ENCODE assay signal across 22 mouse cellular contexts in genomic region chr15:93790531-93790930, GRCm38 (mm10).
DNase-seq lines count a peak whose midpoint lies in the region; ATAC-seq and TF ChIP-seq lines count a peak whose summit lies in the region.
"Had no signal": no experiment of that assay in that cellular context is flagged by ENCODE, and none has a peak within 500 bp of the region (broad histone marks: within the 10 kb centered on the region; RNA-seq: fewer than 3 reads in every experiment).

No protein-coding gene starts in this region.

- peak; percentile 70; the same call in 1 of the 2 replicates for ATAC-seq in hindbrain, embryonic 16.5 days
- ATAC-seq in hindbrain, embryonic 11.5 days (ENCODE audit: low FRiP score) = no peak
- ATAC-seq in lung, postnatal 0 days = no peak
- ATAC-seq in common myeloid progenitor, adult 5-6 weeks (replicated peaks; ENCODE audit: low read depth, poor library complexity, severe bottlenecking) = peak; percentile 36; the same call in 1 of the 2 replicates
- no peak for ATAC-seq in limb, embryonic 13.5 days (ENCODE audit: low FRiP score, low read depth)
- ATAC-seq: forebrain, embryonic 14.5 days; intestine, embryonic 16.5 days had no signal

- H3K4me2 ChIP-seq in hindbrain, embryonic 16.5 days (ENCODE audit: low read length) = no peak overlapping the region
- no peak overlapping the region for H3K4me2 ChIP-seq in hindbrain, embryonic 11.5 days (replicated peaks; ENCODE audit: low read depth, low read length)
- H3K4me2 ChIP-seq in lung, postnatal 0 days (replicated peaks; ENCODE audit: low read depth, low read length) = peak overlapping the region; percentile 1
- H3K4me2 ChIP-seq in limb, embryonic 13.5 days (replicated peaks) = no peak overlapping the region

- 73% methylated on average over 9 of the region's 9 CpGs for WGBS in hindbrain, embryonic 16.5 days
- 89% methylated on average over 9 of the region's 9 CpGs for WGBS in hindbrain, embryonic 11.5 days
- 46% methylated on average over 9 of the region's 9 CpGs for WGBS in lung, postnatal 0 days
- WGBS in limb, embryonic 13.5 days = 58% methylated on average over 9 of the region's 9 CpGs

- H3K27ac ChIP-seq in hindbrain, embryonic 16.5 days (ENCODE audit: low read depth, low read length) = no peak overlapping the region
- no peak overlapping the region for H3K27ac ChIP-seq in hindbrain, embryonic 11.5 days (ENCODE audit: low read depth, low read length)
- no peak overlapping the region for H3K27ac ChIP-seq in lung, postnatal 0 days (ENCODE audit: low read length)
- H3K27ac ChIP-seq in limb, embryonic 13.5 days = peak overlapping the region; percentile 6; the same call in 1 of the 2 replicates
- H3K27ac ChIP-seq: embryonic facial prominence, embryonic 10.5 days; gastrocnemius, adult 2 months; heart, embryonic 10.5 days had no signal

- H3K4me1 ChIP-seq in hindbrain, embryonic 16.5 days (ENCODE audit: control insufficient read depth, insufficient read depth, low read depth, low read length) = no peaks in the 10 kb centered on the region
- H3K4me1 ChIP-seq in hindbrain, embryonic 11.5 days (replicated peaks; ENCODE audit: control insufficient read depth, insufficient read depth, low read length) = no peaks in the 10 kb centered on the region
- no peaks in the 10 kb centered on the region for H3K4me1 ChIP-seq in lung, postnatal 0 days (ENCODE audit: insufficient read depth, low read depth, low read length)
- H3K4me1 ChIP-seq in limb, embryonic 13.5 days = peaks cover 56% of the 10 kb centered on the region

- H3K27me3 ChIP-seq in hindbrain, embryonic 16.5 days (replicated peaks; ENCODE audit: control insufficient read depth, insufficient read depth, low read length) = no peaks in the 10 kb centered on the region
- H3K27me3 ChIP-seq in hindbrain, embryonic 11.5 days (ENCODE audit: control insufficient read depth, insufficient read depth, low read length) = no peaks in the 10 kb centered on the region
- no peaks in the 10 kb centered on the region for H3K27me3 ChIP-seq in lung, postnatal 0 days (replicated peaks; ENCODE audit: insufficient read depth, low read length)
- no peaks in the 10 kb centered on the region for H3K27me3 ChIP-seq in limb, embryonic 13.5 days

- no peak overlapping the region for H3K4me3 ChIP-seq in hindbrain, embryonic 16.5 days (ENCODE audit: low read length)
- H3K4me3 ChIP-seq in hindbrain, embryonic 11.5 days (ENCODE audit: low read depth, low read length) = no peak overlapping the region
- H3K4me3 ChIP-seq in lung, postnatal 0 days (ENCODE audit: low read depth, low read length) = no peak overlapping the region
- H3K4me3 ChIP-seq in limb, embryonic 13.5 days = no peak overlapping the region
- H3K4me3 ChIP-seq: embryonic facial prominence, embryonic 10.5 days; gastrocnemius, adult 2 months; heart, embryonic 10.5 days had no signal

- no peak for DNase-seq in hindbrain, embryonic 11.5 days (ENCODE audit: low spot score)
- peak; percentile 17 for DNase-seq in lung, postnatal 0 days (ENCODE audit: low spot score)
- no peak for DNase-seq in lung, postnatal 25 days (ENCODE audit: low spot score)
- no peak for DNase-seq in heart, adult 11 months
- DNase-seq in gastrocnemius, adult 8-10 months (ENCODE audit: low spot score in 2 of 2) = no peak
- DNase-seq: adrenal gland, postnatal 10 days; cerebellum, adult 18-20 months; cerebellum, adult 9-11 months; cerebellum, postnatal 36 days; gastrocnemius, adult 2 months; gastrocnemius, postnatal 36 days; heart, adult 18-20 months; heart, postnatal 10 days; heart, postnatal 4 days had no signal

- no peak overlapping the region for H3K9ac ChIP-seq in hindbrain, embryonic 16.5 days (ENCODE audit: low read depth, low read length)
- H3K9ac ChIP-seq in hindbrain, embryonic 11.5 days (ENCODE audit: low read depth, low read length) = no peak overlapping the region
- no peak overlapping the region for H3K9ac ChIP-seq in lung, postnatal 0 days (replicated peaks; ENCODE audit: low read depth)
- H3K9ac ChIP-seq in limb, embryonic 13.5 days = no peak overlapping the region

- peak; percentile 3; the same call in 1 of the 2 replicates for TF ChIP-seq CTCF in lung, postnatal 0 days (IDR thresholded peaks at IDR 0.05)

- no peak for TF ChIP-seq EP300 in lung, postnatal 0 days (IDR thresholded peaks at IDR 0.05)

- no peaks in the 10 kb centered on the region for H3K36me3 ChIP-seq in hindbrain, embryonic 16.5 days (ENCODE audit: control insufficient read depth, insufficient read depth, low read length)
- no peaks in the 10 kb centered on the region for H3K36me3 ChIP-seq in hindbrain, embryonic 11.5 days (ENCODE audit: control insufficient read depth, insufficient read depth, low read length)
- no peaks in the 10 kb centered on the region for H3K36me3 ChIP-seq in lung, postnatal 0 days (ENCODE audit: insufficient read depth, low read length)
- H3K36me3 ChIP-seq in limb, embryonic 13.5 days = no peaks in the 10 kb centered on the region
- H3K36me3 ChIP-seq: embryonic facial prominence, embryonic 10.5 days; G1E; heart, embryonic 10.5 days had no signal

- H3K9me3 ChIP-seq in hindbrain, embryonic 16.5 days (ENCODE audit: control insufficient read depth, low read length) = no peaks in the 10 kb centered on the region
- H3K9me3 ChIP-seq in hindbrain, embryonic 11.5 days (ENCODE audit: control insufficient read depth, low read length) = no peaks in the 10 kb centered on the region
- H3K9me3 ChIP-seq in lung, postnatal 0 days (ENCODE audit: low read length) = no peaks in the 10 kb centered on the region
- no peaks in the 10 kb centered on the region for H3K9me3 ChIP-seq in limb, embryonic 13.5 days
- H3K9me3 ChIP-seq: embryonic facial prominence, embryonic 10.5 days; heart, embryonic 10.5 days had no signal

Comparison
In these comparisons a context has a peak if more than half of its experiments do, and no peak if none do; other contexts are left out.
1. ATAC-seq: peak in hindbrain, embryonic 16.5 days (single experiment) and common myeloid progenitor, adult 5-6 weeks (single experiment); none in hindbrain, embryonic 11.5 days (single experiment), lung, postnatal 0 days (single experiment) and limb, embryonic 13.5 days (single experiment).